Mouse (Mus musculus) CH12.LX (cell line): ENCODE data around the gene Slfn14. TPM values are rescaled to one million over a fixed set of nuclear protein-coding genes. Genes with fewer than 3 reads are reported as not detected.
A peak's percentile ranks its signal among the peaks of the same experiment; 100 is the strongest.

Experiments
- DNase-seq: peaks from one replicate; pipeline ENCODE4 v3.0.0-alpha.2; 2013; ENCODE audit errors: extremely low read depth
- H3K27ac ChIP-seq: 2 replicates; pipeline ENCODE4 v1.5.1; 2012; ENCODE audit warnings: low read depth, mild to moderate bottlenecking, control low read depth, moderate library complexity; ENCODE audit not compliant: insufficient read depth
- H3K27me3 ChIP-seq: replicated peaks from 2 replicates; pipeline ENCODE3; 2012; ENCODE audit warnings: inconsistent platforms
- H3K36me3 ChIP-seq, 2 experiments: replicated peaks in 1 of 2; 2 replicates each; pipeline versions ENCODE3 to v1.6.1; 2012; ENCODE audit warnings: inconsistent platforms in 1 of 2, low read length in 1 of 2, mild to moderate bottlenecking in 1 of 2, mixed read lengths in 1 of 2, moderate library complexity in 1 of 2; ENCODE audit not compliant: control insufficient read depth in 1 of 2, insufficient read depth in 1 of 2
- H3K4me1 ChIP-seq, 2 experiments: 2 replicates each; pipeline ENCODE4 v1.6.1; 2012; ENCODE audit warnings: inconsistent platforms in 1 of 2, moderate library complexity in 1 of 2; ENCODE audit not compliant: insufficient read depth in 2 of 2, control insufficient read depth in 1 of 2
- H3K4me2 ChIP-seq: 2 replicates; pipeline ENCODE4 v1.6.1; 2012; ENCODE audit warnings: low read depth, mild to moderate bottlenecking, control low read depth; ENCODE audit not compliant: poor library complexity, insufficient read depth, severe bottlenecking
- H3K4me3 ChIP-seq, 3 experiments: fragments of 150-350 bp in 1 of 3; sonication (generic) in 1 of 3; replicated peaks in 1 of 3; 2 replicates each; pipeline versions ENCODE3 to v1.5.1; 2011 to 2012; ENCODE audit warnings: low read depth in 2 of 3, low read length in 2 of 3, mild to moderate bottlenecking in 2 of 3, moderate library complexity in 2 of 3, control low read depth in 1 of 3, improper control_type of control experiment in 1 of 3, inconsistent platforms in 1 of 3, mixed read lengths in 1 of 3; ENCODE audit not compliant: poor library complexity in 1 of 3
- H3K79me2 ChIP-seq: replicated peaks from 2 replicates; pipeline ENCODE4 v1.6.1; 2012; ENCODE audit warnings: mild to moderate bottlenecking, moderate library complexity; ENCODE audit not compliant: control insufficient read depth, poor library complexity, insufficient read depth, severe bottlenecking; ENCODE audit errors: extremely low read depth
- H3K9ac ChIP-seq: 2 replicates; pipeline ENCODE4 v1.6.1; 2012; ENCODE audit warnings: low read depth, mild to moderate bottlenecking, control low read depth, moderate library complexity; ENCODE audit not compliant: insufficient read depth
- H3K9me3 ChIP-seq: replicated peaks from 2 replicates; pipeline ENCODE3; 2012; ENCODE audit warnings: low read length, inconsistent platforms, mixed read lengths
- CHD1 ChIP-seq: IDR thresholded peaks from 2 replicates; pipeline ENCODE4 v1.6.1; 2012; ENCODE audit warnings: low read depth, low read length, improper control_type of control experiment, inconsistent platforms
- CHD2 ChIP-seq: IDR thresholded peaks from 2 replicates; pipeline ENCODE4 v1.6.1; 2011; ENCODE audit warnings: low read length, improper control_type of control experiment
- KAT2A ChIP-seq: IDR thresholded peaks from 2 replicates; pipeline ENCODE4 v1.6.1; 2012; ENCODE audit warnings: low read length, improper control_type of control experiment, inconsistent platforms; ENCODE audit not compliant: insufficient replicate concordance
- MAFK ChIP-seq: IDR thresholded peaks from 2 replicates; pipeline ENCODE4 v1.6.1; 2011; ENCODE audit warnings: low read length, improper control_type of control experiment; ENCODE audit not compliant: insufficient replicate concordance
- MEF2A ChIP-seq: IDR thresholded peaks from 2 replicates; pipeline ENCODE4 v1.6.1; 2014; ENCODE audit warnings: low read depth, mild to moderate bottlenecking, inconsistent platforms, low read length, improper control_type of control experiment, borderline replicate concordance
- MXI1 ChIP-seq: IDR thresholded peaks from 2 replicates; pipeline ENCODE4 v1.6.1; 2011; ENCODE audit warnings: mild to moderate bottlenecking, low read depth, low read length, improper control_type of control experiment
- POLR2A ChIP-seq: IDR thresholded peaks from 2 replicates; pipeline ENCODE4 v1.6.1; 2011; ENCODE audit warnings: low read depth, mild to moderate bottlenecking, improper control_type of control experiment, low read length
- POLR2AphosphoS2 ChIP-seq: IDR thresholded peaks from 2 replicates; pipeline ENCODE4 v1.6.1; 2011; ENCODE audit warnings: low read depth, low read length, improper control_type of control experiment
- SIN3A ChIP-seq: IDR thresholded peaks from 2 replicates; pipeline ENCODE4 v1.6.1; 2012; ENCODE audit warnings: low read length, improper control_type of control experiment, inconsistent platforms
- ZKSCAN1 ChIP-seq: IDR thresholded peaks from 2 replicates; pipeline ENCODE4 v1.6.1; 2012; ENCODE audit warnings: low read depth, inconsistent platforms, low read length, improper control_type of control experiment, borderline replicate concordance
- ZMIZ1 ChIP-seq: IDR thresholded peaks from 2 replicates; pipeline ENCODE4 v1.6.1; 2012; ENCODE audit warnings: low read depth, mild to moderate bottlenecking, inconsistent platforms, low read length, improper control_type of control experiment
- dilution Hi-C: fragments of 300-500 bp; cut with MboI; formaldehyde crosslinking; loops from 2 replicates; pipeline ENCODE4 v1.14.3; 2020; ENCODE audit warnings: low sequenced_read_pairs; ENCODE audit not compliant: extremely low pct_unique_long_range_greater_than_20kb, extremely low pct_ligation_motif_present
- in situ Hi-C: fragments of 300-500 bp; cut with MboI; formaldehyde crosslinking; loops from 3 replicates; pipeline ENCODE4 v1.14.3; 2019; ENCODE audit warnings: low sequenced_read_pairs, low pct_ligation_motif_present, low pct_unique_long_range_greater_than_20kb, mixed read lengths
- polyA plus RNA-seq: library from polyadenylated mRNA; unstranded; fragments of >175 nt; gene quantifications from 2 replicates; pipeline ENCODE4 v1.2.1, GENCODE M21; 2012; ENCODE audit warnings: low read depth; ENCODE audit not compliant: insufficient read length
- total RNA-seq, 2 experiments: library from RNA; depleted of rRNA; stranded (reverse); fragments of 300-350 nt in 1 of 2; fragments of >200 nt in 1 of 2; gene quantifications; 2 replicates each; pipeline ENCODE4 v1.2.3; 2012 to 2014

Slfn14 gene
- total and polyA plus RNA-seq, 3 experiments: not detected

DNA sequence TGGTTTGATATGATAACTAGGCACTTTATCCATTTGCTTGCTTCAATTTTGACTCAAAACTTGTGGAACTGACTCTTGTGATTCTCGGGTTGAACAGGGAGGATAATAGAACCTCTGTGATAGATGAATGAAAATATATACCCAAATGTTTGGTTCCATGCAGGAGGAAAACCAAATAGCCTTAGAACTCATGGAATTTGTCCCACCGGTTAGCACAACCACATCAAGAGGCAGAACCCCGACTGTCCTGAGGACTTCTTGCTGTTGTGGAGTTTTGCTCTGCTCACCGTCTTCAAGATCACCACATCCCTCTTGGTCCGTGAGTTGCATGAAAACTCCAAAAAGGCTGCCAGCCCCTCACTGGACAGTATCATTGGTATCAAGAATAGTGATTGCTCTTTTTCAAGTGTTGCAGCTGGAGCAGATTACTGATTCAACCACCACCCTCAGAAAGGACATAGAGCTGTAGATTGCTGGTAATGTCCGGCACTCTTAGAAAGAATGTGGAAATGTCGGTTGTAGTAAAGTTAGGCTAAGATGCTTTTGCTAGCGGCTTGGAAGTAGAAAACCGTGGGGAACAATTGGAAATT, 61.1 kb downstream of the Slfn14 start:
- Histone ChIP-seq H3K4me1 (peaks cover 10 to 50% of the 10 kb centered on the region in 2 experiments), H3K36me3 (peaks cover 43 to 52% of the 10 kb centered on the region in 2 experiments), H3K4me2 (peak overlapping the region; percentile 89), H3K9me3 (no peaks in the 10 kb centered on the region), H3K4me3 (peak overlapping the region; percentile 62 to 92 (median 62)), H3K79me2 (peaks cover 41% of the 10 kb centered on the region), H3K27me3 (no peaks in the 10 kb centered on the region), H3K9ac (peak overlapping the region; percentile 98), H3K27ac (peak overlapping the region; percentile 71; the same call in 1 of the 2 replicates)
- TF ChIP-seq MXI1 (peak; percentile 36; the same call in 1 of the 2 replicates), MAFK (no peak), MEF2A (no peak), KAT2A (0 out of 2 replicates have a peak, but pooled peaks have one; percentile 26), POLR2A (0 out of 2 replicates have a peak, but pooled peaks have one; percentile 27), ZMIZ1 (no peak), ZKSCAN1 (no peak), CHD2 (no peak), POLR2AphosphoS2 (peak; percentile 68; the same call in 1 of the 2 replicates), CHD1 (peak; percentile 82; the same call in 1 of the 2 replicates), SIN3A (peak; percentile 79; the same call in 1 of the 2 replicates)
- DNase-seq: peak; percentile 26
- in situ Hi-C loops (no loop called here), dilution Hi-C loops (no loop called here)

Other genes starting within 250 kb of the Slfn14 start
- 209 and 215 TPM in 2 replicates for gene Slfn2, start 221.6 kb downstream of the Slfn14 start, total RNA-seq (2012; rRNA removed)
- 211 and 241 TPM in 2 replicates for gene Slfn2, start 221.6 kb downstream of the Slfn14 start, total RNA-seq (2014; rRNA removed)
- gene Slfn2, start 221.6 kb downstream of the Slfn14 start, polyA plus RNA-seq: 112 TPM in 2 replicates
- gene Slfn1, start 169.9 kb downstream of the Slfn14 start, total RNA-seq (2012; rRNA removed): not detected in 2 replicates
- gene Slfn1, start 169.9 kb downstream of the Slfn14 start, total RNA-seq (2014; rRNA removed): not detected in 2 replicates
- not detected in 2 replicates for gene Slfn1, start 169.9 kb downstream of the Slfn14 start, polyA plus RNA-seq
- 0.04 TPM in 1 of 2 replicates, not detected in the other for gene Slfn4, start 111.5 kb downstream of the Slfn14 start, total RNA-seq (2012; rRNA removed)
- gene Slfn4, start 111.5 kb downstream of the Slfn14 start, total RNA-seq (2014; rRNA removed): not detected in 2 replicates
- gene Slfn4, start 111.5 kb downstream of the Slfn14 start, polyA plus RNA-seq: 0.07 TPM in 1 of 2 replicates, not detected in the other
- gene Slfn3, start 95.4 kb downstream of the Slfn14 start, total RNA-seq (2012; rRNA removed): 10.6 and 11.2 TPM in 2 replicates
- 19.5 and 21.4 TPM in 2 replicates for gene Slfn3, start 95.4 kb downstream of the Slfn14 start, total RNA-seq (2014; rRNA removed)
- gene Slfn3, start 95.4 kb downstream of the Slfn14 start, polyA plus RNA-seq: 30.4 and 33.1 TPM in 2 replicates
- gene Ap2b1, start 12.3 kb upstream of the Slfn14 start, total RNA-seq (2012; rRNA removed): 59.1 and 60.1 TPM in 2 replicates
- 57.6 and 58.3 TPM in 2 replicates for gene Ap2b1, start 12.3 kb upstream of the Slfn14 start, total RNA-seq (2014; rRNA removed)
- 75.7 and 78.8 TPM in 2 replicates for gene Ap2b1, start 12.3 kb upstream of the Slfn14 start, polyA plus RNA-seq
- gene Pex12, start 15.9 kb upstream of the Slfn14 start, total RNA-seq (2012; rRNA removed): 9.5 and 11.4 TPM in 2 replicates
- gene Pex12, start 15.9 kb upstream of the Slfn14 start, total RNA-seq (2014; rRNA removed): 6.3 and 8.2 TPM in 2 replicates
- gene Pex12, start 15.9 kb upstream of the Slfn14 start, polyA plus RNA-seq: 30.6 and 30.7 TPM in 2 replicates
- gene Rasl10b, start 122.4 kb upstream of the Slfn14 start, total RNA-seq (2012; rRNA removed): 0.21 and 0.42 TPM in 2 replicates
- not detected in 2 replicates for gene Rasl10b, start 122.4 kb upstream of the Slfn14 start, total RNA-seq (2014; rRNA removed)
- 0.08 TPM in 1 of 2 replicates, not detected in the other for gene Rasl10b, start 122.4 kb upstream of the Slfn14 start, polyA plus RNA-seq
- not detected in 2 replicates for gene Gas2l2, start 142.7 kb upstream of the Slfn14 start, total RNA-seq (2012; rRNA removed)
- gene Gas2l2, start 142.7 kb upstream of the Slfn14 start, total RNA-seq (2014; rRNA removed): not detected in 2 replicates
- gene Gas2l2, start 142.7 kb upstream of the Slfn14 start, polyA plus RNA-seq: not detected in 2 replicates
- gene 1700020L24Rik, start 151.0 kb upstream of the Slfn14 start, total RNA-seq (2012; rRNA removed): 0.21 and 0.55 TPM in 2 replicates
- gene 1700020L24Rik, start 151.0 kb upstream of the Slfn14 start, total RNA-seq (2014; rRNA removed): not detected in 2 replicates
- 0.34 and 0.40 TPM in 2 replicates for gene 1700020L24Rik, start 151.0 kb upstream of the Slfn14 start, polyA plus RNA-seq
- gene Mmp28, start 176.3 kb upstream of the Slfn14 start, total RNA-seq (2012; rRNA removed): 0.04 and 0.17 TPM in 2 replicates
- not detected in 2 replicates for gene Mmp28, start 176.3 kb upstream of the Slfn14 start, total RNA-seq (2014; rRNA removed)
- not detected in 2 replicates for gene Mmp28, start 176.3 kb upstream of the Slfn14 start, polyA plus RNA-seq
- 60.4 and 69.8 TPM in 2 replicates for gene Taf15, start 186.4 kb upstream of the Slfn14 start, total RNA-seq (2012; rRNA removed)
- 38.8 and 39.5 TPM in 2 replicates for gene Taf15, start 186.4 kb upstream of the Slfn14 start, total RNA-seq (2014; rRNA removed)
- gene Taf15, start 186.4 kb upstream of the Slfn14 start, polyA plus RNA-seq: 367 and 488 TPM in 2 replicates
- gene Heatr9, start 235.4 kb upstream of the Slfn14 start, total RNA-seq (2012; rRNA removed): not detected in 2 replicates
- gene Heatr9, start 235.4 kb upstream of the Slfn14 start, total RNA-seq (2014; rRNA removed): not detected in 2 replicates
- gene Heatr9, start 235.4 kb upstream of the Slfn14 start, polyA plus RNA-seq: not detected in 2 replicates
- gene Ccl5, start 243.8 kb upstream of the Slfn14 start, total RNA-seq (2012; rRNA removed): 0.68 TPM in 1 of 2 replicates, not detected in the other
- 0.60 TPM in 1 of 2 replicates, not detected in the other for gene Ccl5, start 243.8 kb upstream of the Slfn14 start, total RNA-seq (2014; rRNA removed)
- gene Ccl5, start 243.8 kb upstream of the Slfn14 start, polyA plus RNA-seq: 1.3 and 1.9 TPM in 2 replicates